Mouse (Mus musculus): ENCODE results near the gene Ttc21b. TPM values are rescaled to one million over a fixed set of nuclear protein-coding genes. Genes with fewer than 3 reads are reported as not detected.
A peak's percentile ranks its signal among the peaks of the same experiment; 100 is the strongest.

Gene Ttc21b
- total RNA-seq, 2 experiments from 2014 or later: 10.9 to 12.9 TPM

DNA sequence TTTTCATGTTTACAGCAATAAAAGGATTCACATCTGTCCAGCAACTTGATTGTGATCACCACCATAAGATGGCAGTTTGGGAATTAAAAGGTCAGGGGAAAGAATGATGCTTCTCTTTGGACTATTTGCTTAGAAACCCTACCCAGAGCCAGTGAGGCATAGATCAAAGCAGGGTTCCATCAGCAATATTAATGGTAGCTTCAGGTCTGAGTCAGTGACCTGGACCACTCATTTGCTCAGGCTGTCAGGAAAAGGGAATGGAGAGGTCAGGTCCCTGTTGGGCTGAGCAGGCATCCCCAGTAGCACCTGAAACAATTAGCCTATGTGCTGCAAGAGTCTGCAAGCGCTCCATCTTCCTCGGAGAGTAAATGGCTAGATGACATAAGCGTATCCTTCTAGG lies 84.8 kb downstream of the Ttc21b start:
- DNase-seq: no peak

DNA sequence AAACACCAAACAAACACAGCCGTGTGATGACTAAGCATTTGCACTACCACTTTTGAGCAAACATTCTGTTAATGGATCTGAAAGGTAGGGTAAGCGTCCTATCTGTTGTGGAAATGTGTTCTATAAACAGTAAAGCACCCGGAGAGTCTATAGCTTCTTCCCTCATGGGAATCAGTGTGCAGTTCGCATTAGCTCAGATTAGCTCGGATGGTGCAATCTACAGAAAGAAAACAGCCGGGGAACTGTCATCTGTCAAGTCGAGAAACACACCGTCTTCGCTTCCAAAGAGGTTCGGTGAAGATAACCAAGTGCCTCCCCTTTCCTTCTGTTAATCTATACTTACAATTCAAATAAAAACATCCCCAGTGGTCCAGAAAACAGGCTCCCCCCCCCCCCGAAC lies 85.7 kb downstream of the Ttc21b start:
- DNase-seq: no peak

GRCm38 (mm10) chr2:66165025-66165424 lies 91.4 kb downstream of the Ttc21b start:
- no peak for DNase-seq

- no peak for DNase-seq
Observed at GRCm38 (mm10) chr2:66158140-66158915, 98.1 kb downstream of the Ttc21b start.

- DNase-seq: no peak
Observed at GRCm38 (mm10) chr2:66151436-66151835, 105.0 kb downstream of the Ttc21b start.

- DNase-seq: no peak
Observed at GRCm38 (mm10) chr2:66150531-66150930, 105.9 kb downstream of the Ttc21b start.

- no peak for DNase-seq
Observed at GRCm38 (mm10) chr2:66148654-66149230, 107.7 kb downstream of the Ttc21b start.

DNA sequence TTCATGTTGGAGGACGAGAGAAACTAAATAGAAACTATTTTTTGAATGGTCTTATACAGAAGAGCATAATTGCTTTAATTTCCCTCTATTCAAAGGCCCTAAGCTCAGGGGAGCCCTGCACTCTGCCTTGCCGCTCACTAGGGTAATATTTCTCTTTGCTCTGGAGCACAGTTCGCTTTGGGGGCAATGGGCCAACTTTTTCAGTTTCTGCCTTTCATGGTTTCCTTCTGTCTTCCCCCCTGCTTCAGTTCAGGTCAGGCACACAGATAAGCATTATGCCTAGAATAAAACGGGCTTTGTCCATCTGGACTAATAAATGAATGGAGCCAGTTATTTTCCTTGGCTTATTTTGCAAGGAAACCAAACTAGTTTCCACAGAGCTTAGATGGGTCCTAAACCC lies 109.9 kb downstream of the Ttc21b start:
- peak in 1 of 2 experiments; percentile 25 for DNase-seq

DNA sequence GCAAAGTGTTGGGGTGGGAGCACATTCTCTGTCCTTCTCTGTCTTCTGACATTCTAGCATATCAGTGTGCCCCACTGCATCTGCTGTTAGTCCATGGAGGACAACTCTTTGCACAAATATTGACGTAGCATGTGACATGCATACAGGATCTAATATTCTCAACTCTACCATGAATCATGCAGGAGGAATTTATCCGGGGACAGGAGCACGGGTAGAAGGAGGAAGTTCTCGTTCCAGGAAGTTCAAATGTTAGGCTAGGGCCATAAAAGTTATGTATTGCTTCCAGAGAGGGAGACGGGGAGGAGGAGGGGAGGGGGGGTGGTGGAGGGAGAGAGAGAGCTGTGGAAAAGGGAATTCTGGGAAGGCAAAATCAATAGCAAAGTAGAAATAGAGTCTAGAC lies 111.6 kb downstream of the Ttc21b start:
- no peak for DNase-seq

DNA sequence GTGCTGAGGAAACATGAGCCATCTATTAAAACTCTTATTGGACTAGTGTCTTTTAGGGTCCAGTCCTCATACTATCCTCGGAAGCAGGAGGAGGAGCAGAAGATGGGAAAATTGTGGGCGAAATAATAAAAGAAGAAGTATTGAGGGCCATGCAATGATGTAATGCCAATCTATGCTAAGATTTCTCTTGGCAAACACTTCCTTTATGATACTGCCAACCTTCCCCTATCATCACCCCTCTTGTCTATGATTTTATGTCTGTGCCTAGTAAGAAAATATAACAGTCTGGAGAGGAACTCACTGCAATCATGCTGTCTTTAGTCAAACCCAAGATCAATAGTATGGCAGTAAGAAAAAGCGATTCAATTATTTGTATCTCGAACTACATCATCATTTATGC lies 113.1 kb downstream of the Ttc21b start:
- DNase-seq: no peak

- no peak for DNase-seq
Observed at GRCm38 (mm10) chr2:66142711-66143110, 113.7 kb downstream of the Ttc21b start.

DNA sequence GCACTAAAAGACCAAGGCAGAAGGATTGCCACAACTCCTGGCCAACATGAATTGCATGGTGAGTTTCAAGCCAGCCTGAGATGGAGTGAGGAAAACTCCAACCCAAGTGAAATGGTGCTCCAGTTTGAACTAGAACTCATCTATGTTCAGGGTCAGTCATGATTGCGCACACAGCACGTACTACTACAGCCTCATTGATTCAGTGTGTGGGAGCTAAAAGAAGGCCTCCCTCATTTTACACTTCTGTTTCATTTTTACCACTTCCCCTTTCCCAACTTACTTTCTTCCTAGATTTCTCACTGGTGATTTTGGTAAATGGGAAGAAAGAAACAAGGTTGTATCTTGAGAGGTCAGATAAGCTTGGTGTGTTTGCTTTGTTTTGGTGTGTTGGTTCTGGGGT lies 114.1 kb downstream of the Ttc21b start:
- no peak for DNase-seq

DNA sequence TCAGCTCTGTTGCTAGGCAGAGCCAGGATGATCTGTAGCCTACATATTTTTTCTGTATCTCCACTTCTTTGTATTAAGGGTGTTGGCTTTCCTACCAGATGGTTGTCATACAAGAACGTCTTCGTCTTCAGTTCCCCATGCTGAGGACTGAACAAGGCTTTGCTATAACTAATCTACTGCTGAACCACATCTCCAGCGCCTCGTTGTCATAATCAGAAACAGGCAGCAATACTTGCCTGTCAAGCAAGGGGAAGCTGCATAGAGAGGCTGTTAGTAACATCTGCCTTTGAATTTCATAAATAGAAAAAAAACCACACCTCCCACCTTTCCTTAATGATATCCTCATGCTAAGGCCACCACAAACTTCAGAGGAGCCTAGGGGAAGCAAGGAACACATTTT lies 116.2 kb downstream of the Ttc21b start:
- DNase-seq: no peak

Other genes starting within 250 kb of the Ttc21b start
- 1 to 10 TPM; 7.8 to 7.9 TPM for gene Galnt3, start 131.6 kb downstream of the Ttc21b start, total RNA-seq (2021)
- 10 to 100 TPM; 64.0 to 68.5 TPM for gene Scn1a, start 184.2 kb upstream of the Ttc21b start, total RNA-seq (2021)